Mouse (Mus musculus) hindbrain, embryonic 10.5 days (tissue): Measurements from ENCODE around the gene Rusc1. TPM values are rescaled to one million over a fixed set of nuclear protein-coding genes. Genes with fewer than 3 reads are reported as not detected.

Experiments used
- DNase-seq: peaks from one replicate; pipeline ENCODE4 v3.0.0-alpha.2; 2017; ENCODE audit warnings: low spot score
- H3K27ac ChIP-seq: fragments of 300-500 bp; sonication (generic); 2 replicates; pipeline ENCODE4 v1.5.1; 2016; ENCODE audit warnings: mild to moderate bottlenecking, moderate library complexity
- H3K27me3 ChIP-seq: fragments of 300-500 bp; sonication (generic); 2 replicates; pipeline ENCODE4 v1.6.1; 2016; ENCODE audit warnings: mild to moderate bottlenecking; ENCODE audit not compliant: poor library complexity, insufficient read depth, severe bottlenecking
- H3K36me3 ChIP-seq: fragments of 300-500 bp; sonication (generic); 2 replicates; pipeline ENCODE4 v1.6.1; 2016; ENCODE audit warnings: mild to moderate bottlenecking, moderate library complexity
- H3K4me1 ChIP-seq: fragments of 300-500 bp; sonication (generic); replicated peaks from 2 replicates; pipeline ENCODE4 v1.6.1; 2016; ENCODE audit warnings: mild to moderate bottlenecking
- H3K4me3 ChIP-seq: fragments of 300-500 bp; sonication (generic); 2 replicates; pipeline ENCODE4 v1.5.1; 2016; ENCODE audit warnings: mild to moderate bottlenecking, moderate library complexity
- H3K9me3 ChIP-seq: fragments of 300-500 bp; sonication (generic); 2 replicates; pipeline ENCODE4 v1.6.1; 2016; ENCODE audit warnings: mild to moderate bottlenecking, moderate library complexity
- WGBS: fragments of 180-500 bp; shearing (Covaris S2); methylation state at CpG from one replicate; pipeline ENCODE4 v1.1.7; 2016; 5-methylcytosine and 5-hydroxymethylcytosine counted together
- polyA plus RNA-seq: library from polyadenylated mRNA; unstranded; fragments of >200 nt; fragmentation: Nextera tagmentation; extraction: Ambion mirVana; gene quantifications from 2 replicates; pipeline ENCODE4 v1.2.1, GENCODE M21; 2016

The Rusc1 gene
- 19.1 and 38.3 TPM in 2 replicates for polyA plus RNA-seq

DNA sequence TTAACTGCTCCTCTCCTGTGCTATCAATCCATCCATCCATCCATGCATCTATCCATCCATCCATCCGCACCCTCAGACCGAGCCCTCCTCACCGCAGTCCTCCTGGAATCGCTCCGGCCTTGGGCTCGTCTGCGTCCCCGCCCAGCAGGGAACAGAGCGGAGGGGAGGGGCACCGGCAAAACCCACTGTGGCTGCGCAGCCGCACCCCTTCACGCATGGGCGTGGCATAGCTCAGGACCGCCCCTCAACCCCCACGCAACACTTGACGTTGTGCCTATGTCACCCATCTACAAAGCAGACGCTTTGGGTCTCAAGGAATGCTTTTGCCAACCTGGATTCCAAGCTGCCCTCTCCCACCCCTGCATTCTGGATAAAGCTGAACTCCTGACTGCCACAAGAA lies at the start of gene Rusc1:
Gene Rusc1, minus strand, starts transcription at position 137 of the 400 bp plus-strand sequence.
- peak within 1 kb of the TSS; percentile 74 for H3K4me3 ChIP-seq
- H3K9me3 ChIP-seq, result no peaks in the 10 kb centered on the region
- H3K27ac ChIP-seq, result peak within 1 kb of the TSS; percentile 79
- WGBS, result 2% methylated on average over 18 of the region's 18 CpGs
- peaks cover 58% of the 10 kb centered on the region for H3K27me3 ChIP-seq
- H3K4me1 ChIP-seq, result peaks cover 47% of the 10 kb centered on the region
- H3K36me3 ChIP-seq, result peaks cover 53% of the 10 kb centered on the region
- DNase-seq, result peak; percentile 83

DNA sequence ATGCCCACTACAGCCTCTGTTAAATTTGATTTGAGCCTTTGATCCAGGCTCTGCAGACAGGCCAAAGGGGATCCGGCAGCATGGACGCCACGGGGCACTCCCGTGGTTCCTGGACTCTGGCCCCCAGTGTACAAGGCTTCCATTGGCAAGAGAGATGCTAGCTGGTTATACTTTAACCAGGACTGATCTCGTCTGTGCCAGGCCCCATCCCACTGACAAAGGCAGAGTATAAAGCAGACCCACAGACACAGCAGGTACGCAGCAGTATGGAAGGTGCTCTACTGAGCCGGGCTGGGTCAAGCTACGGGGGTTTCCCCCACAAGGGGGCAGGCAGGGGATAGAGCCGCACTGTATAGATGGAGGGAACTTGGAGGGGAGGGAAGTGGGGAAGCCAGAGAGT lies 43.3 kb upstream of the Rusc1 start:
- peaks cover 14% of the 10 kb centered on the region for H3K4me1 ChIP-seq
- no peaks in the 10 kb centered on the region for H3K9me3 ChIP-seq
- 43% methylated on average over 9 of the region's 9 CpGs for WGBS
- H3K27ac ChIP-seq, result peak overlapping the region; percentile 62
- H3K27me3 ChIP-seq, result peaks cover 24% of the 10 kb centered on the region; the same call in 1 of the 2 replicates
- no peak for DNase-seq
- H3K4me3 ChIP-seq, result peak overlapping the region; percentile 28
- no peaks in the 10 kb centered on the region for H3K36me3 ChIP-seq

DNA sequence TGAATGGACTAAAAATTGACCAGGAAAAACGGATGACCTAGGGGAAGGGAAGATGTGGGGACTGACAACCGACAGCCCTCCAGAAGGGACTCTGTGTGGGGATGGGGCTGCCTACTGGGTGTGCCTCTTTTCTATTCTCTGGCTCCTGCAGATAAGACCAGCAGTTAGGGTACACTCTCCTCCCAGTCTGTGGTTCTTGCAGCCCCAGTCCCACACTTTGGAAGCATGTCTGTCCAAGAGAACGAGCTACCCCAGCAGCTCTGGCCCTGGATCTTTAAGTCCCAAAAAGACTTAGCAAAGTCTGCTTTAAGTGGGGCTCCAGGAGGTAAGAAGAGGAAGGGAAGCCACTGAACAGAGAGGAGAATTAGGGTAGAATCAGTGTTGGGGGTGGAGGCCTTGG lies 42.8 kb upstream of the Rusc1 start, which contains the start of gene Pklr:
Gene Pklr, plus strand, starts transcription at position 185 of the 400 bp plus-strand sequence.
- H3K4me1 ChIP-seq, result peaks cover 14% of the 10 kb centered on the region
- WGBS, result 61% methylated on average over 3 of the region's 3 CpGs
- H3K27ac ChIP-seq, result peak within 1 kb of the TSS; percentile 62
- H3K4me3 ChIP-seq, result peak within 1 kb of the TSS; percentile 28
- DNase-seq, result no peak
- no peaks in the 10 kb centered on the region for H3K9me3 ChIP-seq
- no peaks in the 10 kb centered on the region for H3K36me3 ChIP-seq
- peaks cover 24% of the 10 kb centered on the region; the same call in 1 of the 2 replicates for H3K27me3 ChIP-seq

DNA sequence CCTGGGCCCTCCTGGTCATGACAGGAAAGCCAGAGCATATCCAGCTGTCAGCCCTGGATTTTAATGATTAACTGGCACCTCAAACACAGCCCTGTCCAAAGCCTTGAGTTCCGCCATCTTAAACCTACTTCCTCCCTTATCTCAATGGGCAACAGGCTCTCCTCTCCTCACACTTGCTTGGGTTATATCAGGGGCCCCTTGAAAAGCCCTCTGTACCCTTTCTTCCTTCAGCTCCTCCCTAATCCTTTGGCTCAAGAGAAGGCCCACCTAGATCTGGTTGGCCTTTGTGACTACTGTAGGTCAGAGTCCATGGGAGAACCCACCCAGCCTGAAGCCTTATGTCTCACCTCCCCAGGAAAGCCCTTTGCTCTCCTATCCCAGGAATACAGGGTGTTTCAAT lies 40.6 kb upstream of the Rusc1 start:
- no peak for DNase-seq
- peaks cover 16% of the 10 kb centered on the region for H3K4me1 ChIP-seq
- WGBS, result 97% methylated on average over 1 of the region's 1 CpGs
- no peak overlapping the region for H3K4me3 ChIP-seq
- H3K27ac ChIP-seq, result no peak overlapping the region
- no peaks in the 10 kb centered on the region for H3K36me3 ChIP-seq
- H3K27me3 ChIP-seq, result peaks cover 26% of the 10 kb centered on the region; the same call in 1 of the 2 replicates
- no peaks in the 10 kb centered on the region for H3K9me3 ChIP-seq

DNA sequence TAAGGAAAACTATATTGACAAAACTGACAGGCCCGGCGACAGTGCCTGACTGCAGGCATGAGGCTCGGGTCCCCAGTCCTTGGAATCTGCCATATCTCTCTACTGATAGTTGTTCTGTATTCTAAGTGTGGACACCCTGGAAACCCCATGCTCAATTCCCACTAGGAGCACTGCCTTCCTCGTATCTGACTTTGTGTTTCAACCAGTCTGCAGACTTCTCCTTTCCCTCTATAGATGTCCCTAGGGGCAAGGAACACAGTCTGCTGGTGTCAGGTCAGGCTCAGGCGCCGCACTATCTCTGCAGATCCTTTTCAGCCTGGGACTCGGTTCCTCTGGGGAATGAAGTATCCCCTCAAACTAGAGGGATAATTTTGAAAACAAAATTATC lies 39.9 kb upstream of the Rusc1 start:
- H3K9me3 ChIP-seq, result no peaks in the 10 kb centered on the region
- no peak overlapping the region for H3K4me3 ChIP-seq
- 81% methylated on average over 7 of the region's 7 CpGs for WGBS
- no peak overlapping the region for H3K27ac ChIP-seq
- H3K4me1 ChIP-seq, result peaks cover 16% of the 10 kb centered on the region
- DNase-seq, result no peak
- H3K27me3 ChIP-seq, result peaks cover 26% of the 10 kb centered on the region; the same call in 1 of the 2 replicates
- no peaks in the 10 kb centered on the region for H3K36me3 ChIP-seq

DNA sequence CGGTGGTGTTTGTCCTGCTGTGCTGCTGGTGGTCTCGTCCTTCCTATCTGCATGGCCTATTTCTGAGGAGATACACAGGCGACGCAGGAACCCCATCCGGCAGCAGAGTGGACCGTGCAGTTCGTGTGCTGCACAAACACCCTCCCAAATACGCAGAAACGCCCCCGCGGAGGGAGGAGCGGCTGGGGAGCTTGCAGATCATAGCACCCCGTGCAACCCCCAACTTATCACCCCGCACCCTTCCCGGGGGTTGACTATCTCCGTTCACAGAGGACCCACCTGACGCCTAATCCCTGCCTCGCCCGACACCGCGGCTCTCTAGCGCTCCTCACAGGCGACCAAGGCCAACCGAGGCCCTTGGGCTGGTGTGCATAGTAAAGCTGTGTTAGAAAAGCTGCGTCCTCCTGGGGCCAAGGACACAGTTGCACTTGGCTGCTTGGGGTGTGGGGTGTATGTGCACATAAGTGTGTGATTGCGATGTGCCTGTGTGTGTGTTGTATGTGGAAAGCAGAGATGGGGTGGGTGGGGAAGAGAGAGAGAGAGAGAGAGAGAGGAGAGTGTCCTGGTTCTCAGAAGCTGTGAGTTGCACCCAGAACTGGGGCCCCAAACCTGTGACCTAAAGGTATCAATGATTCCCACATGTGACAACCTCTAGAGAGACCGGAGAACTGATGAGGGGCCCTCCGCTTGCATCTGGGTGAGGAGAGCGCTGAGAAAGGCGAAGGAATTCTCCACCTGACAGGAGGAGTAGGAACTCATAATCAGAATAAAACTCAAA lies 39.4 kb upstream of the Rusc1 start:
- peaks cover 26% of the 10 kb centered on the region; the same call in 1 of the 2 replicates for H3K27me3 ChIP-seq
- peak; percentile 29 for DNase-seq
- no peaks in the 10 kb centered on the region for H3K36me3 ChIP-seq
- H3K27ac ChIP-seq, result peak overlapping the region; percentile 60
- WGBS, result 16% methylated on average over 30 of the region's 30 CpGs
- H3K4me3 ChIP-seq, result peak overlapping the region; percentile 49
- H3K9me3 ChIP-seq, result no peaks in the 10 kb centered on the region
- peaks cover 16% of the 10 kb centered on the region for H3K4me1 ChIP-seq

DNA sequence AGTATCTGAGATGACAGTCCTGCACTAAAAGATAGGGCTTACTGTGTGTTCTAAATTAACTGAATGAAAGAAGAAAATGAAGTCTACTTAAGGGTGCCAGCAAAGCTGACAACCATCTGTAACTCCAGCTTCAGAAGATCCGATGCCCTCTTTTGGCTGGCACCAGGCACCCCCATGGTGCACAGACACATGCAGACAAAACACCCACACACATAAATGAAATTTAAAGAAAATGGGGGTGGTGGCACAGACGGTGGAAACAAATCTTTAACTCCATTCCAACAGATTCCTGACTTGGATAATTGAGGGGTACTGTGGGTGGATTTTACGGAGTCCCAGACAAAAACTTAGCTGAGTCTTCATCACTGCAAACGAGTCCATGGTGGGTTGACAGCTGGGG lies 38.7 kb upstream of the Rusc1 start:
- Histone ChIP-seq H3K4me3 (peak overlapping the region; percentile 49), H3K27ac (peak overlapping the region; percentile 60; the same call in 1 of the 2 replicates), H3K27me3 (peaks cover 26% of the 10 kb centered on the region; the same call in 1 of the 2 replicates), H3K4me1 (peaks cover 16% of the 10 kb centered on the region), H3K36me3 (no peaks in the 10 kb centered on the region), H3K9me3 (no peaks in the 10 kb centered on the region)
- no peak for DNase-seq
- 41% methylated on average over 4 of the region's 4 CpGs for WGBS

DNA sequence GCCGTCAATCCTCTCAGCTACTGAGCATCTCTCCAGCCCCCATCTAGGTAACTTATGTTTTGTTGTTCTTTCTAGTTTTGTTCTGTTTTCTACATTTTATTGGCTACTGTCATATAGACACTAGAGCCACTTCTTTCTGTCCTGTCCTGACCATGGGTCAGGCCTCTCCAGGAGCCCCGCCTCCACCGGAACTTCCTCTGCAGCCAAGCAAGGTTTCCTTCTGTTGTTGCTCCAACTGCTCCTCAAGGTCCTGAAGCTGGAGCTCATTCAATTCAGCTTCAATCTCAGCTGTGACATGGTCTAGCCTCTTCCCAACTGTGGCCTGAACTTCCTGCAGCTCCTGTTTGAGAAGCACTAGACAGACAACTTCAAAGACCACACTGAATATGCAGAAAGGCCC lies 36.8 kb upstream of the Rusc1 start:
- 92% methylated on average over 3 of the region's 3 CpGs for WGBS
- Histone ChIP-seq H3K9me3 (no peaks in the 10 kb centered on the region), H3K4me3 (no peak overlapping the region), H3K27ac (no peak overlapping the region), H3K36me3 (no peaks in the 10 kb centered on the region), H3K4me1 (peaks cover 12% of the 10 kb centered on the region), H3K27me3 (peaks cover 22% of the 10 kb centered on the region; the same call in 1 of the 2 replicates)
- no peak for DNase-seq

DNA sequence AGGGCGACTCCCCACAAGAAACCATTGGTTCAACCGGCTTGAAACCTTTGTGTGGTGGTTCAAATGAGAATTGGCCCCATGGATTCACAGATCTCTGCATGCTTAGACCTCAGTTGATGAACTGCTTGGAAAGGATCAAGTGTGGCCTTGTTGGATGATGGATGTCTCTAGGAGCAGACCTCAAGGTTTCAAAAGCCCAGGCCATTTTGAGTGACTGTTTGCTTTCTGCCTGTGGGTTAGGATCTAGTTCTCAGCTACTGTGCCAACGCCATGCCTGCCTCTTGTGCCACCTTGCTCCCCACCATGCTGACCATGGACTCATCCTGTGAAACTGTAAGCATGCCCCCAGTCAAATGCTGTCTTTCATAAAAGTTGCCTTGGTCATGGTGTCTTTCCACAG lies 32.9 kb upstream of the Rusc1 start:
- Histone ChIP-seq H3K27me3 (0 out of 2 replicates have a peak, but pooled peaks cover 2% of the 10 kb centered on the region), H3K4me3 (no peak overlapping the region), H3K9me3 (no peaks in the 10 kb centered on the region), H3K36me3 (no peaks in the 10 kb centered on the region), H3K4me1 (0 out of 2 replicates have a peak, but pooled peaks cover 3% of the 10 kb centered on the region), H3K27ac (no peak overlapping the region)
- WGBS, result 91% methylated on average over 3 of the region's 3 CpGs
- no peak for DNase-seq

DNA sequence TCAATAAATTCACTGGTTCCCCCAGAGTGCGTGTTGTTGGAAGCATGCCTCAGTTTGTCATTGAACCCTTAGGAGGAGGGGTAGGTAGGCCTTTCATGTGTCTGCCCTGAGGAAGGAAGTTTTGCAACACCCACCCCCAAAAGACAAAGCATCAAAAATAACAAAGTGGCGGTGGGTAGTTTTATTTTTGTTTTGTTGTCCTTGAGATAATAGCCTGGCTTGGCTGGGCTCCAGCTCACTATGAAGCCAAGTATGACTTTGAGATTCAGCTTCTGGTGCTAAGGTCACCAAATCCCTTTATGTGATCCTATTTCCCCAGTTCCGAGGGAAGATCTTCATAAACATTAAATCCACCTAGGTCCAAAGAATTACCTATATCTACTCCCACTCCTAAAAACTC lies 31.1 kb upstream of the Rusc1 start:
- Histone ChIP-seq H3K4me3 (no peak overlapping the region), H3K27me3 (no peaks in the 10 kb centered on the region), H3K4me1 (0 out of 2 replicates have a peak, but pooled peaks cover 3% of the 10 kb centered on the region), H3K9me3 (no peaks in the 10 kb centered on the region), H3K27ac (no peak overlapping the region), H3K36me3 (no peaks in the 10 kb centered on the region)
- no peak for DNase-seq
- 90% methylated on average over 3 of the region's 3 CpGs for WGBS

DNA sequence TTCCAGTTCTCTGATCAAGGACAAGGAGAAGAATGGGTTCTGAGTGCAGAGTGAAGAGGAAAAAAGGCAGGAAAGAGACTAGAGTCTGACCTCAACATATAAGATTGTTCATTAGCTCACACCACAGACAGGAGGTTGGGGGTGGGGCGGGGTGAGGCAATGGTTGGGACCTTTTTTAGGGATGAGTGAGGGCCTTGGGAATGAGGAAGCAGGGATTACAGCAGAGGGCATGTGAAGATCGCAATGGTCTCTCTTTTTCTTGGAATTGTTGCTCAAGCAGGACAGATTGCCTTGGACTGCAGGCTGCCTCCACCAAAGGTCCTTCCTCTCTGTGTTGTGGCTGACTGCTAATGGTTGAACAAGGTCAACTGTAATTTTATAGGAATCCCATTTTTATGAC lies 30.2 kb upstream of the Rusc1 start:
- Histone ChIP-seq H3K36me3 (no peaks in the 10 kb centered on the region), H3K27ac (no peak overlapping the region), H3K4me1 (no peaks in the 10 kb centered on the region), H3K27me3 (no peaks in the 10 kb centered on the region), H3K4me3 (no peak overlapping the region), H3K9me3 (no peaks in the 10 kb centered on the region)
- 82% methylated on average over 2 of the region's 2 CpGs for WGBS
- DNase-seq, result no peak

DNA sequence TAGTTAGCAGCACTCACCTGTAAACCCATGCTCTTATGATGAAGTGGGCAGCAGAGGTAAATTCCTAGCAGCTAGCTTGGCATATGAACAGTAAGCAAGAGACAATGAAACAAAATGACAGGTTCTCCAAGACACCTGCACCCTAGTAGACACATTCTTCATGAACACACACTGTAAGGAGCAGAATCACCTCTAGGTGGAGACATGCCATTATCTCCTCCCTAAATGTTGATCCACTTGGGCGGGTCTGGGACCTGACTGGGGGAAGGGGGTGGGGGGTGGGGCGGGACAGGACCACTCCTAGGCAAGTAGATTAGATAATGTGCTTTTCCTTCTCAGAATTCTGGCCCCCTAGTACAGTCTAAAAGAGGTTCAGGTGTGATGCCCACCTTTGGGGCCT lies 22.4 kb upstream of the Rusc1 start:
- Histone ChIP-seq H3K27me3 (no peaks in the 10 kb centered on the region), H3K9me3 (peaks cover 4% of the 10 kb centered on the region; the same call in 1 of the 2 replicates), H3K4me1 (no peaks in the 10 kb centered on the region), H3K27ac (no peak overlapping the region), H3K36me3 (no peaks in the 10 kb centered on the region), H3K4me3 (no peak overlapping the region)
- 11% methylated on average over 2 of the region's 2 CpGs for whole genome bisulfite sequencing
- DNase-seq, result no peak

DNA sequence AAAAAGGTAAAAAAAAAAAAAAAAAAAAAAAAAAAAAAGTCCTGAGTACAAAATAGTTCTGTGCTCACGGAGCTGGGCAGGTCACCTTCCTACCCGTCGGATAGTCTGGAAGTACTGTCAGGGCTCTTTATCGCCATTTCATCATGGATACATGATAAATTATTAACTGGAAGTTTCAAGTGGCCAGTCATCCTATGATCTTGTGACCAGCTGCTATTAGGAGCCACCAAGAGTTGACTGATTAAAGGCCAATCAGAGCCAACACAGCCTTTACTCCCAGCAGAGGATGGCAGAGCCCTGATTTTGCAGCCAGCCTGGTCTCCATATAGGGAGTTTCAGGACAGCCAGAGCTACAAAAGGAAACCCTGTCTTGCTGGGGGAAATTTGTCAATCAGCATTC lies 19.9 kb upstream of the Rusc1 start:
- H3K27ac ChIP-seq, result no peak overlapping the region
- H3K4me3 ChIP-seq, result no peak overlapping the region
- H3K36me3 ChIP-seq, result no peaks in the 10 kb centered on the region
- H3K4me1 ChIP-seq, result no peaks in the 10 kb centered on the region
- no peak for DNase-seq
- 91% methylated on average over 4 of the region's 4 CpGs for WGBS
- no peaks in the 10 kb centered on the region for H3K27me3 ChIP-seq
- H3K9me3 ChIP-seq, result peaks cover 4% of the 10 kb centered on the region; the same call in 1 of the 2 replicates
